Mouse (Mus musculus) embryonic facial prominence, embryonic 11.5 days (tissue): Measurements from ENCODE around the gene Vipr2. TPM values are rescaled to one million over a fixed set of nuclear protein-coding genes. Genes with fewer than 3 reads are reported as not detected.

Experiments
- ATAC-seq: fragments of 200-750 bp; cut with Nextera tagmentation; replicated peaks from 2 replicates; pipeline ENCODE4 v1.8.0; 2017; ENCODE audit warnings: low read depth; ENCODE audit not compliant: insufficient number of reproducible peaks, low FRiP score, low TSS enrichment
- DNase-seq: peaks from one replicate; pipeline ENCODE4 v3.0.0-alpha.2; 2015; ENCODE audit warnings: low spot score
- H3K27ac ChIP-seq: fragments of 300-500 bp; sonication (generic); replicated peaks from 2 replicates; pipeline ENCODE4 v1.5.1; 2014; ENCODE audit warnings: mild to moderate bottlenecking, low read depth, low read length, control low read depth
- H3K27me3 ChIP-seq: fragments of 300-500 bp; sonication (generic); 2 replicates; pipeline ENCODE4 v1.6.1; 2014; ENCODE audit warnings: mild to moderate bottlenecking, low read length, moderate library complexity, mixed read lengths; ENCODE audit not compliant: control insufficient read depth, insufficient read depth
- H3K36me3 ChIP-seq: fragments of 300-500 bp; sonication (generic); replicated peaks from 2 replicates; pipeline ENCODE4 v1.6.1; 2014; ENCODE audit warnings: low read depth, mild to moderate bottlenecking, low read length, moderate library complexity, mixed read lengths; ENCODE audit not compliant: control insufficient read depth, insufficient read depth
- H3K4me1 ChIP-seq: fragments of 300-500 bp; sonication (generic); 2 replicates; pipeline ENCODE4 v1.6.1; 2014; ENCODE audit warnings: low read length, mixed read lengths; ENCODE audit not compliant: control insufficient read depth, insufficient read depth
- H3K4me2 ChIP-seq: fragments of 300-500 bp; sonication (generic); 2 replicates; pipeline ENCODE4 v1.6.1; 2014; ENCODE audit warnings: low read depth, mild to moderate bottlenecking, control low read depth, low read length, moderate library complexity
- H3K4me3 ChIP-seq: fragments of 300-500 bp; sonication (generic); 2 replicates; pipeline ENCODE4 v1.5.1; 2014; ENCODE audit warnings: low read depth, low read length, control low read depth
- H3K9ac ChIP-seq: fragments of 300-500 bp; sonication (generic); replicated peaks from 2 replicates; pipeline ENCODE4 v1.6.1; 2014; ENCODE audit warnings: mild to moderate bottlenecking, control low read depth, low read length
- H3K9me3 ChIP-seq: fragments of 300-500 bp; sonication (generic); replicated peaks from 2 replicates; pipeline ENCODE4 v1.6.1; 2016; ENCODE audit warnings: mild to moderate bottlenecking, low read length, inconsistent platforms, mixed read lengths; ENCODE audit not compliant: control insufficient read depth
- WGBS: fragments of 180-500 bp; shearing (Covaris S2); extraction: QIAGEN DNeasy Blood & Tissue Kit; methylation state at CpG from one replicate; pipeline ENCODE4 v1.1.7; 2014; 5-methylcytosine and 5-hydroxymethylcytosine counted together
- polyA plus RNA-seq: library from polyadenylated mRNA; unstranded; fragments of >200 nt; fragmentation: Nextera tagmentation; extraction: Ambion mirVana; gene quantifications from 2 replicates; pipeline ENCODE4 v1.2.1, GENCODE M21; 2014

The Vipr2 gene
- polyA plus RNA-seq, 1 experiment from 2014 or later = 3.3 TPM

DNA sequence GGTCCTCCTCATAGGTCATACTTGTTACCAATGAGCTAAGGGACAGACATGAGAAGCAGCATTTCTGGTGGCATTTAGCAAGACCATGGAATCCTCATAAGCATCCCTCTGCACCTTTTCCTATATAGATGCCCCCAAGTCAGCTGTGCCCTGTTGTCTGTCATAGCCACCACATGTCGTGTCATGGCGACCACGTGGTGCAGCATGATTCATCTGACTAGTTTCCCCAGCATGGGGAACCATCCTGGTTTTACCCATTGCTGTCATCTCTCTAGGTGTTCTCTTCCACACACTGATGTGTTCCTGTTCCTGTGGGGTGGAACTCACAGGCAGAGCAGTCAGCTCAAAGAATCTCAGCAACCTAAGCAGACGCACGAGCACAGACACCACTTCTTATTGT is 55.4 kb downstream of the Vipr2 start:
- no peaks in the 10 kb centered on the region for H3K36me3 ChIP-seq
- WGBS = 84% methylated on average over 5 of the region's 5 CpGs

GRCm38 (mm10) chr12:116135906-116136305 is 58.4 kb downstream of the Vipr2 start:
- Histone ChIP-seq H3K27me3 (no peaks in the 10 kb centered on the region), H3K9me3 (no peaks in the 10 kb centered on the region), H3K9ac (no peak overlapping the region), H3K4me3 (no peak overlapping the region), H3K36me3 (no peaks in the 10 kb centered on the region), H3K4me1 (no peaks in the 10 kb centered on the region), H3K27ac (no peak overlapping the region), H3K4me2 (no peak overlapping the region)
- ATAC-seq = no peak
- 91% methylated on average over 4 of the region's 4 CpGs for WGBS
- no peak for DNase-seq

More for the DNA sequence above, 55.4 kb downstream of the Vipr2 start:
- H3K4me1 ChIP-seq = no peaks in the 10 kb centered on the region
- no peak overlapping the region for H3K9ac ChIP-seq
- no peak overlapping the region for H3K27ac ChIP-seq
- DNase-seq (no peak), ATAC-seq (no peak)
- no peak overlapping the region for H3K4me3 ChIP-seq
- H3K9me3 ChIP-seq = no peaks in the 10 kb centered on the region
- H3K4me2 ChIP-seq = no peak overlapping the region
- no peaks in the 10 kb centered on the region for H3K27me3 ChIP-seq

DNA sequence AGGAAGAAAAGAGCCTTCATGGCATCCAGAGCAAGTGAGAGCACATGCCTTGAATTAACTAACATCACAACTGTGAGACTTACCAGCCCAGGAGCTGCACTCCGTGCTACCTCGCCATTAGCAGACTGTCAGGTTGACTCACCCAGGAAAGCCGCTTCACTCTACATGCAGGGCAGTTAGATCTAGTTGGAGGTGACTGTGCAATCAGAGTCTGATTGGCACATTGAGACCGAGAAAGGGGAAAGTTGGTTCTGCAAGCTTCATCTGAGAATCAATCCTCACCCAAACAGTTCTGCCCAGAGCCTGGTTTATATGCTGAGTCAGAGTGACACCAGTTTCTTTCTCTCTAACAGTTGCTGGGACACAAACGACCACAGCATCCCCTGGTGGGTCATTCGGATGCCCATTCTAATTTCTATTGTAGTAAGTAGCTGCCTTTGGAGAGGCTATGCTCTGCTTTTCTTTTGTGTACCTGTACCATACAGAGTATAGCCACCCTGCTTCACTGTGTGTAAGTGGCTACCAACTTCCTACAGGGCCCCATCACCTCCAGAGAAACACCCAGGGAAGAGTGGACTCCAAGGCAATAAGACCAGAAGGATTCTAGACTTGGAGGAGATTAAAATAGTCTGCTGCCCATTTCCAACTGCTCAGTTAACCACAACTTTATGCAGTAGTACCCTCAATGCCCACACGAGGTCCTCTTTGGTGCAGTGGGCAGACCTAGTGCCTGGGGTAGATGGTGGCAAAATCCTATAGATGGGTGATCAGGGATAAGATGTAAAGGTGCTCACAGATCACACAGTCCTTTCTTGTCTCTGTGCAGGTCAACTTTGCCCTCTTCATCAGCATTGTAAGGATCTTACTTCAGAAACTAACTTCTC is 61.0 kb downstream of the Vipr2 start:
- no peaks in the 10 kb centered on the region for H3K27me3 ChIP-seq
- H3K4me1 ChIP-seq = no peaks in the 10 kb centered on the region
- H3K9ac ChIP-seq = no peak overlapping the region
- 71% methylated on average over 7 of the region's 7 CpGs for WGBS
- H3K4me3 ChIP-seq = no peak overlapping the region
- H3K36me3 ChIP-seq = no peaks in the 10 kb centered on the region
- no peak for DNase-seq
- no peak overlapping the region for H3K4me2 ChIP-seq
- H3K9me3 ChIP-seq = no peaks in the 10 kb centered on the region
- H3K27ac ChIP-seq = no peak overlapping the region
- no peak for ATAC-seq

DNA sequence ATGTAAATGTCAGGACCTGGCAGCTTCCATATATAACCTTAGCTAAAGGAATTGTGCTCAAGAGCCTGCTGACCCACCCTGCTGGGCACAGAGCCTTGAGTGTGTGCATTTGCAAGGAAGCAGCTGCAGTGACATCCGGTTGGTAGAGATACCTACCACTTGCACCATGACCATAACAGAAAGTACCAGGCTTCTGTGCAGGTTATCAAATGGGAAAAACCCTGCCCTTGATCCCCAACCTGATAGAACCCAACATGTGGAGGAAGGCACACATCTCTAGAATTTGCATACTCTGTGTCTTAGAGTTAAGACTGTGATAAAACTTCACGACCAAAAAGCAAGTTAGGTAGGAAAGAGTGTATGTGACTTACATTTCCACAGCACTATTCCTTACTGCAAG is 63.1 kb downstream of the Vipr2 start:
- WGBS = 86% methylated on average over 2 of the region's 2 CpGs
- Histone ChIP-seq H3K27me3 (no peaks in the 10 kb centered on the region), H3K4me3 (no peak overlapping the region), H3K9ac (no peak overlapping the region), H3K9me3 (no peaks in the 10 kb centered on the region), H3K4me1 (no peaks in the 10 kb centered on the region), H3K27ac (no peak overlapping the region), H3K4me2 (no peak overlapping the region), H3K36me3 (no peaks in the 10 kb centered on the region)
- DNase-seq = no peak
- no peak for ATAC-seq

DNA sequence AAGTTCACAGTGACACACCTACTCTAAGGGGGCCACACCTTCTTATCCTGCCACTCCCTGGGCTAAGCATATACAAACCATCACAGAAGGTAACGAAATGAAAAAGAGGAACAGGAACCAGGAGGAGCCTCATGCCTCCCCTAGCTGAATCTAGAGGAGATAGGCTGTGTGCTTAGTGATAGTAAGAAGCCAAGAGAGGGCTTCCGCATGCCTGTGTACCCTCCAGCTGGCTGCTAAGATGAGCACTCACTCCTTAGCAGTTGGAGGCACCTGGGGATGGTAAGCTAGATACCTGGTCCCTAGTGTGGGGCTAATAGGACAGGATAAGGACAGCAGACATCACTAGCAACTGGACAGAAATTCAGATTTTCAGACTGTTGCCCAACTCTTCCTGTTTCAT is 64.3 kb downstream of the Vipr2 start:
- Histone ChIP-seq H3K9ac (no peak overlapping the region), H3K27ac (no peak overlapping the region), H3K4me2 (no peak overlapping the region), H3K9me3 (no peaks in the 10 kb centered on the region), H3K36me3 (no peaks in the 10 kb centered on the region), H3K4me1 (no peaks in the 10 kb centered on the region), H3K27me3 (no peaks in the 10 kb centered on the region), H3K4me3 (no peak overlapping the region)
- no peak for DNase-seq
- ATAC-seq = no peak
- 97% methylated on average over 2 of the region's 2 CpGs for WGBS

- ATAC-seq (no peak), DNase-seq (no peak)
- Histone ChIP-seq H3K36me3 (no peaks in the 10 kb centered on the region), H3K9me3 (no peaks in the 10 kb centered on the region), H3K4me2 (no peak overlapping the region), H3K27ac (no peak overlapping the region), H3K4me3 (no peak overlapping the region), H3K27me3 (no peaks in the 10 kb centered on the region), H3K9ac (no peak overlapping the region), H3K4me1 (no peaks in the 10 kb centered on the region)
- 84% methylated on average over 3 of the region's 3 CpGs for WGBS
These were observed 64.9 kb downstream of the Vipr2 start for GRCm38 (mm10) chr12:116142464-116142863.

DNA sequence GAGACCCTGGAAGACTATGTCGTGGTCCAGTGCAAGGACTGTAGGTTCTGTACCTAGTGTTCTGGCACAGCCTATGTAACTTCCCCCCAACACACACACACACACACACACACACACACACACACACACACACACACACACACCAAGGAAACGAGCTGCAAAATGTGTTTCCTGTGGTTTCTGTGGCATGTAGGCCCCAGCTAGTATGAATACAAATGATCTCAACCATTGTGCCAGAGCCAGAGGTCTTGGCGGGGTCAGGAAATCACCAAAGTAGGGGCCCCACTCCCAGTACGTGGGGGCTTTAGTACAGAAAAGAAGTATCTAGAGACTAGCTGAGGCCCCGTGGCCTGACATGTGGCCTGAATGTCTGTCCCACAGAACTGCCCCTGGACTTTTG is 67.7 kb downstream of the Vipr2 start:
- no peaks in the 10 kb centered on the region for H3K4me1 ChIP-seq
- WGBS = 63% methylated on average over 4 of the region's 5 CpGs
- no peaks in the 10 kb centered on the region for H3K27me3 ChIP-seq
- H3K36me3 ChIP-seq = no peaks in the 10 kb centered on the region
- no peak for ATAC-seq
- H3K4me2 ChIP-seq = no peak overlapping the region
- H3K9me3 ChIP-seq = no peaks in the 10 kb centered on the region
- no peak for DNase-seq
- H3K27ac ChIP-seq = no peak overlapping the region
- H3K4me3 ChIP-seq = no peak overlapping the region
- no peak overlapping the region for H3K9ac ChIP-seq

DNA sequence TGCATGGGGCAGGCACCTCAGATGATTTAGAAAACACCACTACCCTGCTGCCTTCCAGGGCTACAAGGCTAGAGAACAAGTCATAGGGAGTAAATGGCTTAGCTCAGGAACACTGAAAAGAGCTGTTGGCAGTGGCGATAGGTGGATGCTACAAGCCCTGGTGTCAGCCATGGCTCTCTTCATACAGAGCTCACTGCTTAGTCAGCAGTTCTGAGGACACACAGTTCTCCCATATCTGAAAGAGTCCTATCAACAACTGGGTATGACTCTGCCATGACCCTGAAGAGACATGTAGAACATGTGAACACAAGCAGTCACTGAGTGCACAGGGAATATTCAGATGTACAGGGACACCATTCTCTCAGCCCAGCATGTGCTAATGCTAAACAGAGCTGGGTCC is 68.2 kb downstream of the Vipr2 start:
- H3K9me3 ChIP-seq = no peaks in the 10 kb centered on the region
- no peaks in the 10 kb centered on the region for H3K4me1 ChIP-seq
- no peak overlapping the region for H3K27ac ChIP-seq
- no peak overlapping the region for H3K9ac ChIP-seq
- DNase-seq = no peak
- 86% methylated on average over 1 of the region's 1 CpGs for WGBS
- H3K36me3 ChIP-seq = no peaks in the 10 kb centered on the region
- H3K4me3 ChIP-seq = no peak overlapping the region
- no peaks in the 10 kb centered on the region for H3K27me3 ChIP-seq
- H3K4me2 ChIP-seq = no peak overlapping the region
- ATAC-seq = no peak
